Mouse (Mus musculus) MEL (cell line): ENCODE measurements around the gene Msx3. TPM values are rescaled to one million over a fixed set of nuclear protein-coding genes. Genes with fewer than 3 reads are reported as not detected.

Source experiments
- DNase-seq: peaks from one replicate; pipeline ENCODE4 v3.0.0; 2011; ENCODE audit warnings: low read depth, low spot score
- H3K27ac ChIP-seq: 2 replicates; pipeline ENCODE4 v1.5.1; 2012; ENCODE audit warnings: low read depth, mild to moderate bottlenecking, control low read depth, low read length, moderate library complexity; ENCODE audit not compliant: control insufficient read depth
- H3K27me3 ChIP-seq, 2 experiments: fragments of 150-350 bp in 1 of 2; sonication (generic) in 1 of 2; 2 replicates each; pipeline ENCODE4 v1.6.1; 2012; ENCODE audit warnings: low read length in 2 of 2, mild to moderate bottlenecking in 2 of 2, improper control_type of control experiment in 1 of 2, moderate library complexity in 1 of 2; ENCODE audit not compliant: insufficient read depth in 2 of 2, control insufficient read depth in 1 of 2
- H3K36me3 ChIP-seq, 2 experiments: 2 replicates each; pipeline ENCODE4 v1.6.1; 2012 to 2014; ENCODE audit warnings: low read length in 2 of 2, improper control_type of control experiment in 1 of 2, inconsistent platforms in 1 of 2, mild to moderate bottlenecking in 1 of 2; ENCODE audit not compliant: insufficient read depth in 2 of 2, control insufficient read depth in 1 of 2
- H3K4me1 ChIP-seq, 2 experiments: fragments of 150-350 bp in 1 of 2; sonication (generic) in 1 of 2; 2 replicates each; pipeline ENCODE4 v1.6.1; 2012; ENCODE audit warnings: low read length in 2 of 2, improper control_type of control experiment in 1 of 2, mild to moderate bottlenecking in 1 of 2; ENCODE audit not compliant: insufficient read depth in 2 of 2, control insufficient read depth in 1 of 2
- H3K4me3 ChIP-seq, 2 experiments: fragments of 150-350 bp in 1 of 2; sonication (generic) in 1 of 2; 2 replicates each; pipeline ENCODE4 v1.5.1; 2012; ENCODE audit warnings: low read depth in 2 of 2, low read length in 2 of 2, mild to moderate bottlenecking in 2 of 2, moderate library complexity in 2 of 2, control low read depth in 1 of 2, improper control_type of control experiment in 1 of 2; ENCODE audit not compliant: control insufficient read depth in 1 of 2, insufficient read depth in 1 of 2
- H3K79me2 ChIP-seq: 2 replicates; pipeline ENCODE4 v1.6.1; 2012; ENCODE audit warnings: mild to moderate bottlenecking, low read length, moderate library complexity; ENCODE audit not compliant: control insufficient read depth, poor library complexity, insufficient read depth
- H3K9ac ChIP-seq: 2 replicates; pipeline ENCODE4 v1.6.1; 2012; ENCODE audit warnings: low read depth, mild to moderate bottlenecking, control low read depth, low read length, moderate library complexity; ENCODE audit not compliant: control insufficient read depth, poor library complexity, severe bottlenecking
- H3K9me3 ChIP-seq: fragments of 150-350 bp; sonication (generic); replicated peaks from 2 replicates; pipeline ENCODE4 v1.6.1; 2012; ENCODE audit warnings: mild to moderate bottlenecking, low read length, improper control_type of control experiment, moderate library complexity; ENCODE audit not compliant: insufficient read depth
- BHLHE40 ChIP-seq: IDR thresholded peaks from 2 replicates; pipeline ENCODE4 v1.6.1; 2012; ENCODE audit warnings: low read depth, mild to moderate bottlenecking, inconsistent platforms, low read length, improper control_type of control experiment, borderline replicate concordance
- CHD2 ChIP-seq: IDR thresholded peaks from 2 replicates; pipeline ENCODE4 v1.6.1; 2011; ENCODE audit warnings: low read length, improper control_type of control experiment
- E2F4 ChIP-seq: IDR thresholded peaks from 2 replicates; pipeline ENCODE4 v1.6.1; 2011; ENCODE audit warnings: low read depth, low read length, improper control_type of control experiment, borderline replicate concordance
- EP300 ChIP-seq, 2 experiments: IDR thresholded peaks; 2 replicates each; pipeline ENCODE4 v1.6.1; 2011; ENCODE audit warnings: improper control_type of control experiment in 2 of 2, low read length in 2 of 2, low read depth in 1 of 2, mild to moderate bottlenecking in 1 of 2
- GABPA ChIP-seq: IDR thresholded peaks from 2 replicates; pipeline ENCODE4 v1.6.1; 2012; ENCODE audit warnings: low read depth, mild to moderate bottlenecking, inconsistent platforms, low read length, improper control_type of control experiment, moderate library complexity
- GATA1 ChIP-seq: IDR thresholded peaks from 2 replicates; pipeline ENCODE4 v1.6.1; 2011; ENCODE audit warnings: low read depth, low read length, improper control_type of control experiment
- JUND ChIP-seq: IDR thresholded peaks from 2 replicates; pipeline ENCODE4 v1.6.1; 2011; ENCODE audit warnings: low read depth, mild to moderate bottlenecking, improper control_type of control experiment, low read length
- KAT2A ChIP-seq: conservative IDR thresholded peaks from 2 replicates; pipeline ENCODE4 v1.6.1; 2012; ENCODE audit warnings: low read depth, low read length, improper control_type of control experiment, inconsistent platforms
- MAFK ChIP-seq: IDR thresholded peaks from 2 replicates; pipeline ENCODE4 v1.6.1; 2011; ENCODE audit warnings: low read depth, mild to moderate bottlenecking, low read length, improper control_type of control experiment, borderline replicate concordance
- MAX ChIP-seq: IDR thresholded peaks from 2 replicates; pipeline ENCODE4 v1.6.1; 2011; ENCODE audit warnings: low read length, improper control_type of control experiment
- MAZ ChIP-seq: IDR thresholded peaks from 2 replicates; pipeline ENCODE4 v1.6.1; 2012; ENCODE audit warnings: low read depth, mild to moderate bottlenecking, inconsistent platforms, low read length, improper control_type of control experiment
- MYC ChIP-seq: IDR thresholded peaks from 2 replicates; pipeline ENCODE4 v1.6.1; 2011; ENCODE audit warnings: low read depth, mild to moderate bottlenecking, low read length, improper control_type of control experiment, moderate library complexity
- NELFE ChIP-seq: IDR thresholded peaks from 2 replicates; pipeline ENCODE4 v1.6.1; 2011; ENCODE audit warnings: low read depth, low read length, improper control_type of control experiment
- POLR2A ChIP-seq, 2 experiments: IDR thresholded peaks; 2 replicates each; pipeline ENCODE4 v1.6.1; 2011 to 2012; ENCODE audit warnings: low read length in 2 of 2, mild to moderate bottlenecking in 2 of 2, control low read depth in 1 of 2, improper control_type of control experiment in 1 of 2, low read depth in 1 of 2, moderate library complexity in 1 of 2; ENCODE audit not compliant: control insufficient read depth in 1 of 2, insufficient read depth in 1 of 2, poor library complexity in 1 of 2
- POLR2AphosphoS2 ChIP-seq: IDR thresholded peaks from 2 replicates; pipeline ENCODE4 v1.6.1; 2011; ENCODE audit warnings: low read length, improper control_type of control experiment
- RAD21 ChIP-seq: IDR thresholded peaks from 2 replicates; pipeline ENCODE4 v1.6.1; 2011; ENCODE audit warnings: mild to moderate bottlenecking, low read depth, low read length, improper control_type of control experiment
- SIN3A ChIP-seq: IDR thresholded peaks from 2 replicates; pipeline ENCODE4 v1.6.1; 2012; ENCODE audit warnings: low read length, improper control_type of control experiment, inconsistent platforms
- SMC3 ChIP-seq: IDR thresholded peaks from 2 replicates; pipeline ENCODE4 v1.6.1; 2011; ENCODE audit warnings: low read depth, low read length, improper control_type of control experiment
- USF2 ChIP-seq, 2 experiments: IDR thresholded peaks; 2 replicates each; pipeline ENCODE4 v1.6.1; 2011 to 2012; ENCODE audit warnings: improper control_type of control experiment in 2 of 2, low read length in 2 of 2, borderline replicate concordance in 1 of 2, inconsistent platforms in 1 of 2, low read depth in 1 of 2, mild to moderate bottlenecking in 1 of 2; ENCODE audit not compliant: insufficient read depth in 1 of 2
- ZMIZ1 ChIP-seq: IDR thresholded peaks from 2 replicates; pipeline ENCODE4 v1.6.1; 2012; ENCODE audit warnings: low read depth, mild to moderate bottlenecking, inconsistent platforms, low read length, improper control_type of control experiment, moderate library complexity
- polyA plus RNA-seq, 2 experiments: library from polyadenylated mRNA; stranded (reverse) in 1 of 2; unstranded in 1 of 2; fragments of >175 nt in 1 of 2; fragments of >200 nt in 1 of 2; gene quantifications; 2 replicates each; pipeline versions ENCODE4 v1.2.1 to v1.2.4; 2012; ENCODE audit warnings: low replicate concordance in 2 of 2, low read depth in 1 of 2; ENCODE audit not compliant: insufficient read length in 2 of 2, insufficient read depth in 1 of 2, missing spikeins in 1 of 2
- total RNA-seq: library from RNA; depleted of rRNA; stranded (reverse); fragments of 300-350 nt; gene quantifications from 2 replicates; pipeline ENCODE4 v1.2.3, GENCODE M21; 2012

Gene Msx3
- total and polyA plus RNA-seq, 3 experiments = not detected

- TF ChIP-seq E2F4 (no peak), SIN3A (0 out of 2 replicates have a peak, but pooled peaks have one; percentile 21), MAZ (no peak), USF2 (IDR thresholded peaks at IDR 0.05; ENCODE audit: borderline replicate concordance in 1 of 2, insufficient read depth in 1 of 2, low read depth in 1 of 2, low read length in 2 of 2) (no peak), NELFE (no peak), EP300 (IDR thresholded peaks at IDR 0.05; ENCODE audit: low read depth in 1 of 2, low read length in 2 of 2) (0 out of 4 replicates have a peak, but pooled peaks of 1 of the 2 experiments have one; percentile 5), SMC3 (no peak), GABPA (no peak), GATA1 (no peak), POLR2A (IDR thresholded peaks at IDR 0.05; ENCODE audit: control insufficient read depth in 1 of 2, insufficient read depth in 1 of 2, low read depth in 1 of 2, low read length in 2 of 2, poor library complexity in 1 of 2) (peak in 1 of 2 experiments; percentile 44; a peak in 1 of 4 replicates), POLR2AphosphoS2 (no peak)
Observed at GRCm38 (mm10) chr7:140077698-140078097, 28.8 kb upstream of the Msx3 start (continued).

GRCm38 (mm10) chr7:140070042-140070711 is 21.3 kb upstream of the Msx3 start:
- Histone ChIP-seq H3K27me3 (no peaks in the 10 kb centered on the region; a peak in 1 of 4 replicates), H3K9me3 (no peaks in the 10 kb centered on the region), H3K36me3 (no peaks in the 10 kb centered on the region), H3K4me1 (no peaks in the 10 kb centered on the region), H3K4me3 (no peak overlapping the region), H3K79me2 (no peaks in the 10 kb centered on the region)
- DNase-seq = no peak
- TF ChIP-seq CHD2 (no peak), MAX (no peak), MYC (no peak), E2F4 (no peak), KAT2A (no peak), POLR2A (IDR thresholded peaks at IDR 0.05; ENCODE audit: control insufficient read depth in 1 of 2, insufficient read depth in 1 of 2, low read depth in 1 of 2, low read length in 2 of 2, poor library complexity in 1 of 2) (no peak), JUND (no peak), MAFK (no peak), ZMIZ1 (no peak), BHLHE40 (no peak), MAZ (no peak), RAD21 (no peak)
- TF ChIP-seq, all 39 proteins: peak for 0
- no peak overlapping the region for H3K9ac ChIP-seq
- H3K27ac ChIP-seq = no peak overlapping the region
